Mouse (Mus musculus): ENCODE results near the gene Serinc2.

DNA sequence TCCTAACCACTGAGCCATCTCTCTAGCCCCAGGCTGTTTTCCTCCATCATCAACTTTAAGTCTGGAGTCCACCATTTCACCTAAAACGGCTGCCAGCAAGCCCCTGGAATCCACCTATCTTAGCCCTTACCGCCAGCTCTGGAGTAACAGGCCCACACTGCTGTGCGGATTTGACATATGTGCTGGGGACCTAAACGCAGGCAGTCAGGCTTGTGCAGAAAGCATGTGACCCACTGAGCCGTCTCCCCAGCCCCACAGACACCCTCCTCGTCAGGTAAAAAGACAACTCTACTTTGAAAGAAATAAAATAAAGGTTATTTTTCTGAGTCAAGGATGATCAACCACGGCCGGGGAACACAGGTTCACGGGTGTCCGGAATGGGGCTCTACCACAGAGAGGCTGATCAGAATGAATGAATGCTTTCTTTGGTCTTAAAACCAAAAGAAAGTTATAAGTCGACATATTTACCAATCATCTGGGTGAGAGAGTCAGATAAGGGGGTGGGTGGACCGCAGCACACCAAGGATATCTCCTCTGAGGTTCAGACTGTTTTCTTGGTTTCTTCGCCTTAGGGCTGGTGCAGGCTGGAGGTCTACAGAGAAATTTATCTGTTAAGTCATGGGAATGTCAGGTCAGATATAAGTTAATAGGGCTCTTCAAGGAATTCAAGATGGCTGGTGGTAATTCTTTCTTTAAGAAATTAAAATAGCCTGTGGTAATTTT, 17.4 kb upstream of the Serinc2 start:
- TF ChIP-seq CTCF (IDR thresholded peaks at IDR 0.05; ENCODE audit: low read depth, low read length) (no peak), POLR2A (IDR thresholded peaks at IDR 0.05; ENCODE audit: insufficient read depth, low read length) (no peak)

Data from ES-Bruce4 (cell line).